Mouse (Mus musculus): Measurements from ENCODE around the gene Tbce.

DNA sequence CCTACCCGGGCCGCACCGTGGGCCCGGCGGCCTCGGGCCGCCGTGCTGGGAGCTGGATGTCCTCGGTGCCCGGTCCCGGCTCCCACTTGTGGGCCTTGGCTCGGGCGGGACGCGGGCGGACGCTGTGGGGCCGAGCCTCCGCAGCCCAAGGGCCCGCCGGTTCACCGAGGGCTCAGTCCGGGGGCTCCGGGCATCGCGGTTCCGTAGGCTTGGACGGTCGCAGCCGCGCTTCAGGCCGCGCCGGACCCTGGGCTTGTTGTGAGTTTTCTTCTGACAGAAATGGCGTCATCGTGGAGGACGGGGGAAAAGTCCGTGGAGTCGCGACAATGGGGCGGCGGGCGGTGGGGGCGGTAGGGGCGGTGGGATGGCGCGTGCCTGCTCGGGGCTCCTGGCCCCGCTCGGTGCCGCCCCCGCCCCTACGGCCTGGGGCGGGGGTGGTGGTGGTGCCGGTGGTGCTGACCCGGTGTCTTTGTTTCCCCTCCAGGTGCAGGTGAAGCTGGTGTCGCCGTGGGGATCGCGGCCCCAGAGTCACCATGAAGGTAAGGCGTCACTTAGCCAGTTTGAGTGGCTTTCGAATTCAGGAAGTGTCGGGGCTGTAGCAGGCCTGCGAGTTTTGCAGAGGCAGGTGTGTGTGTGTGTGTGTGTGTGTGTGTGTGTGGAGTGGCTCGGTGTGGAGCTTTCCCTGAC, 25.0 kb upstream of the Tbce start:
- TF ChIP-seq POLR2A (IDR thresholded peaks at IDR 0.05; ENCODE audit: low read depth, low read length) (no peak), CTCF (IDR thresholded peaks at IDR 0.05; ENCODE audit: extremely low read depth, insufficient read length, insufficient replicate concordance, low read depth, low read length) (no peak)

Measured in small intestine, adult 2 months (tissue).